Mouse (Mus musculus) kidney, adult 8-10 months (tissue): ENCODE results near the gene Olfr498.

ENCODE experiments used
- DNase-seq, 2 experiments: peaks; one replicate each; pipeline ENCODE4 v3.0.0; 2022

Gene Olfr498

GRCm38 (mm10) chr7:108465026-108465425 lies at the start of gene Olfr498:
Gene Olfr498, plus strand, starts transcription at chr7:108465326.
- no peak for DNase-seq

- no peak for DNase-seq
These were observed 45.0 kb upstream of the Olfr498 start, which contains the start of gene Olfr497 for GRCm38 (mm10) chr7:108420121-108420520. Gene Olfr497, plus strand, starts transcription at chr7:108420421.
